Mouse (Mus musculus) midbrain, embryonic 16.5 days (tissue): ENCODE measurements around the gene H2-Eb1. TPM values are rescaled to one million over a fixed set of nuclear protein-coding genes. Genes with fewer than 3 reads are reported as not detected.
A peak's percentile ranks its signal among the peaks of the same experiment; 100 is the strongest.

Source experiments
- ATAC-seq: fragments of 200-750 bp; cut with Nextera tagmentation; 2 replicates; pipeline ENCODE4 v1.8.0; 2017; ENCODE audit warnings: moderate TSS enrichment
- H3K27ac ChIP-seq: fragments of 300-500 bp; sonication (generic); 2 replicates; pipeline ENCODE4 v1.5.1; 2014; ENCODE audit warnings: mild to moderate bottlenecking, low read length, mixed read lengths
- H3K27me3 ChIP-seq: fragments of 300-500 bp; sonication (generic); 2 replicates; pipeline ENCODE4 v1.6.1; 2014; ENCODE audit warnings: low read depth, low read length, mixed read lengths; ENCODE audit not compliant: control insufficient read depth, insufficient read depth
- H3K36me3 ChIP-seq: fragments of 300-500 bp; sonication (generic); 2 replicates; pipeline ENCODE4 v1.6.1; 2014; ENCODE audit warnings: mild to moderate bottlenecking, low read length, moderate library complexity, mixed read lengths; ENCODE audit not compliant: control insufficient read depth, insufficient read depth
- H3K4me1 ChIP-seq: fragments of 300-500 bp; sonication (generic); 2 replicates; pipeline ENCODE4 v1.6.1; 2014; ENCODE audit warnings: mild to moderate bottlenecking, low read length, mixed read lengths; ENCODE audit not compliant: control insufficient read depth, insufficient read depth
- H3K4me2 ChIP-seq: fragments of 300-500 bp; sonication (generic); 2 replicates; pipeline ENCODE4 v1.6.1; 2014; ENCODE audit warnings: mild to moderate bottlenecking, low read length, mixed read lengths
- H3K4me3 ChIP-seq: fragments of 300-500 bp; sonication (generic); 2 replicates; pipeline ENCODE4 v1.5.1; 2014; ENCODE audit warnings: low read depth, mild to moderate bottlenecking, low read length, moderate library complexity, mixed read lengths
- H3K9ac ChIP-seq: fragments of 300-500 bp; sonication (generic); 2 replicates; pipeline ENCODE4 v1.6.1; 2014; ENCODE audit warnings: low read depth, low read length, mixed read lengths
- H3K9me3 ChIP-seq: fragments of 300-500 bp; sonication (generic); replicated peaks from 2 replicates; pipeline ENCODE4 v1.6.1; 2014; ENCODE audit warnings: mild to moderate bottlenecking, low read length, mixed read lengths; ENCODE audit not compliant: control insufficient read depth, poor library complexity, severe bottlenecking
- WGBS: fragments of 180-500 bp; shearing (Covaris S2); extraction: QIAGEN DNeasy Blood & Tissue Kit; methylation state at CpG from one replicate; pipeline ENCODE4 v1.1.7; 2014; 5-methylcytosine and 5-hydroxymethylcytosine counted together
- polyA plus RNA-seq: library from polyadenylated mRNA; unstranded; fragments of >200 nt; fragmentation: Nextera tagmentation; extraction: Ambion mirVana; gene quantifications from 2 replicates; pipeline ENCODE4 v1.2.1, GENCODE M21; 2015

H2-Eb1 gene
- polyA plus RNA-seq, 1 experiment from 2014 or later, result 2.8 TPM

DNA sequence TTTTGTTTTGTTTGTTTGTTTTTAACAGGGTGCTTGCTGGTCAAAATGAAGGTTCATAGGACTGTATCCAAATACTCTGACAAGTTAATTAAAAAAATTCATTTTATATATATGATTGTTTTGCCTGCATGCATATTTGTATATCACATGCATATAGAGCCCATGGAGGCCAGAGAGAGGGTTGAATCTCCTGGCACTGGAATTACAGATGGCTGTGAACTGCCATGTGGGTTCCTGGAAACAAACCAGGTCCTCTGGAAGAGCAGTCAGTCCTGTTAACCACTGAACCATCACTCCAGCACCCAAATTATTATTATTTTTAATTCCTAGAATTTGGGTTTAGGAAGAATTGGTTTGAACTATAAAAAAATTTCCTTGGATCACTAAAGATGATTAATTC, 10.4 kb upstream of the H2-Eb1 start:
- Histone ChIP-seq H3K36me3 (no peaks in the 10 kb centered on the region), H3K9ac (no peak overlapping the region), H3K27me3 (no peaks in the 10 kb centered on the region), H3K4me2 (no peak overlapping the region), H3K4me3 (no peak overlapping the region), H3K4me1 (0 out of 2 replicates have a peak, but pooled peaks cover 2% of the 10 kb centered on the region), H3K27ac (no peak overlapping the region), H3K9me3 (no peaks in the 10 kb centered on the region)
- no peak for ATAC-seq

DNA sequence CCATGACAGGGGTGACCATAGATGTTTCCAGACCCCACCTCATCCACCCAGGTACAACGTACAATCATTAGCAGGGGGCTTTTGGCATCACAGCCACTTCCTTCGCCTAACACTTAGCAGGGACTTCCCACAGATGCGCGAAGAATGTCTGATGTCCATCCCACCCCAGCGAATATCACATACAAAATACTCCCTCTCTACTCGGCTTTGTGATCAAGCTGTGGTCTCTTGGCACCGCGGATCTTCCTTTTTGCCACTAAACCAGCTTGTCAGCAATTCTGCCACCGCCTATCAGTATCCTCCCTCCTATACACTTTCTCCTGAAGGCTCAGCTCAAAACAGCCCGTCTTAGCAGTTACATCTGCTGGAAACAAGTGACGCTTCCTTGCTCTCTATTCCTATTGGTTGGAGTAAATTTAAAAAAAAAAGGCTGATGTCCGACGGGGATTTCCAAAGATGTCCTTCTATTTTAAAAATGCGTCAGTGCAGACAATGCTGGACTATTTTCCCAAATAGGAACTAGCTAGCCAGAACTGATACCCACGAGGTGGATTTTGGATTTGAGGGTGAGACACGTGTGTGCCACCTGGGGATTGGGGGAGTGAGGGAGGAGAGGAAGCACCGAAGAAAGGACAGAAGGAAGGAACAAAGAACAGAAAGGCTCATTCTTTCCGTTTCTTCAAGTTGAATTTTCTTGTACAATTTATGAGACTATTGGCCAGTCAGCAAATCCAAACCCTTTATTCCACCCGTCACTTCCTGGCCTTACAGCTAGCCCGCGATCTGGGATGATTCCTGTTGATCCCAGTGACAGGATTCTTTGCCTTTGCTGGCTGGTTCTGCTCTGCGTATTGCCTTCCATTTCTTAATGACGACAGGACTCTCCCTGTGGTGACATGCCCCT, 9.5 kb upstream of the H2-Eb1 start:
- no peaks in the 10 kb centered on the region for H3K36me3 ChIP-seq
- ATAC-seq, result peak; percentile 90
- peak overlapping the region; percentile 52 for H3K9ac ChIP-seq
- H3K27ac ChIP-seq, result peak overlapping the region; percentile 50
- peak overlapping the region; percentile 41 for H3K4me3 ChIP-seq
- no peaks in the 10 kb centered on the region for H3K9me3 ChIP-seq
- H3K27me3 ChIP-seq, result no peaks in the 10 kb centered on the region
- 18% methylated on average over 23 of the region's 23 CpGs for WGBS
- peak overlapping the region; percentile 44 for H3K4me2 ChIP-seq
- 0 out of 2 replicates have a peak, but pooled peaks cover 2% of the 10 kb centered on the region for H3K4me1 ChIP-seq

DNA sequence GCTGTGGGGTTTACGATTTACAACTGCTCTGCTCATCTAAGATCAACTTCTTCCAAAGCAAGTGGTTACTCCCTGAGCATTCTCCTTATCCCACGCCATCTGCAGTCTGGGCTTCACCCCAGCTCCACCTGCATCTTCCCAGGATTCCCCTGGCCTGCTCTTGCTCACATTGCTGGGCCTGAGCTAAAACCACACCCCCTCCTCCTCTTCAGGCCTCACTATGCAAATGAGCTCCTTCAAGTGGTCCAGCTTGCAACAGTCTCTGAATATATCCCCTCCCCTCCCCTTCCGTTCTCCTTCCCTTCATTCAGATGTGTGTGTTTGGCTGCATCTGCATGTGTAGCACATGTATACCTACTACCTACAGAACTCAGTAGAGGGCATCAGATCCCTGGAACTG, 6.3 kb upstream of the H2-Eb1 start:
- Histone ChIP-seq H3K9me3 (no peaks in the 10 kb centered on the region), H3K4me2 (no peak overlapping the region), H3K9ac (no peak overlapping the region), H3K36me3 (no peaks in the 10 kb centered on the region), H3K4me3 (no peak overlapping the region), H3K27ac (no peak overlapping the region), H3K27me3 (no peaks in the 10 kb centered on the region), H3K4me1 (0 out of 2 replicates have a peak, but pooled peaks cover 2% of the 10 kb centered on the region)
- ATAC-seq, result no peak
- 69% methylated on average over 3 of the region's 3 CpGs for WGBS

DNA sequence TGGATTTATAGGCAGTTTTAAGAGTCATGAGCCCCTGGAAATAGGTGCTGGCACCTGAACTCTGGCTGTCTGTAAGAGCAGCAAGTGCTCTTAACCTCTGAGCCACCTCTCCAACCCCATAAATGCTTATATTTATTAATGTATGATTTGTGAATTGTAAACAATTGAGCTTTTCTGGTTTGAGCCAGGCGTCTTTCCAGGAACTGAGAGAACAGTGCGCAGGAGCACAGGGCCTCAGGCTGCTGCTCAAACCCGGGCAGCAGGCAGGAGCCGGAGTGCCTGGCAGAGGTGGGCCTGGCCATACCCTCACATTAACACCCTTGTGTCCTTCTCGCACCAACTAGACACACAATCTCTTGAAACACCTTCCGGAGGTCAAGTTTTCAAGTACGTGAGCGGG, 5.6 kb upstream of the H2-Eb1 start:
- no peak overlapping the region for H3K9ac ChIP-seq
- H3K9me3 ChIP-seq, result no peaks in the 10 kb centered on the region
- H3K36me3 ChIP-seq, result no peaks in the 10 kb centered on the region
- H3K27ac ChIP-seq, result no peak overlapping the region
- 0 out of 2 replicates have a peak, but pooled peaks cover 2% of the 10 kb centered on the region for H3K4me1 ChIP-seq
- 91% methylated on average over 8 of the region's 8 CpGs for WGBS
- ATAC-seq, result no peak
- no peak overlapping the region for H3K4me2 ChIP-seq
- H3K4me3 ChIP-seq, result no peak overlapping the region
- H3K27me3 ChIP-seq, result no peaks in the 10 kb centered on the region

DNA sequence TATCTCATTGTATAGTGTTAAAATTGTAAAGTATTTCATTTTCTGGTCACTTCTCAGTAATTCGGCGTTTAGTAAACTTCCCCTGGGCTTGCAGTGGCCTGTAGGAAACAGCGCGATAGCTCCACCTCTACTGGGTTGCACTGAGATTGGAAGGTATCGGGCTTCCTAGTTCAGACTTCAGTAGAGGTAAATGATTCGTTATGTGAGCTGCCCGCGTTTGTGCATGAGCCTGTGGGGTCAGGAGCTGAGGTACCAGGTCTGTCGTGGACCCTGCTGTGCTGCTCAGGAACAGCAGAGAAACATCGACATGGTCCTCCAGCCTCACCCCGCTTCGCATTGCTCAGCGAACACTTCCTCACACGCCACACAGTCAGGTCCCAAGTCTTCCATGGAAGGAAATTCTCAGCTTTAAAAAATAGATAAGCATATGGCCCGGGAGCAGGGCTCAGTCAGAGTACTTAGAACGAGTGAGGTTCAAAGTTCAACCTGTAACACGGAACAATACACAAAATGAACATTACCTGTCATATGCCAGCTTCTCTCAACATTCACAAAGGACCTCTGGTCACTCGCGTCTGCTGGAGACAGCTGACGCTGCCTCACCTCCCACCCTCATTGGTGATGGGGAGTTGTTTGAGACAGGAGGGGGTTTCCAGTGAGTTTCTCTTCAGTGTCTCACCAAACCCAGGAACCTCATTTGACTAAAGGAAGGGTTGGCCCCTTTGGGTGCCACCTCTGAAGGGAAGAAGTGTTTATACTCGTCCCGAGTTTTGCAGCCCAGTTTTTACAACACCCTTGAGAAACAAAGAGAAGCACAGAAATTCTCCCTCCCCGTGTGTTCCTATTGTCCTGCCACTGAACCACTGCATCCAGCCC, 4.7 kb upstream of the H2-Eb1 start:
- Histone ChIP-seq H3K4me2 (no peak overlapping the region), H3K4me3 (no peak overlapping the region), H3K27ac (no peak overlapping the region), H3K27me3 (no peaks in the 10 kb centered on the region), H3K36me3 (no peaks in the 10 kb centered on the region), H3K9me3 (no peaks in the 10 kb centered on the region), H3K4me1 (0 out of 2 replicates have a peak, but pooled peaks cover 2% of the 10 kb centered on the region), H3K9ac (no peak overlapping the region)
- 79% methylated on average over 23 of the region's 23 CpGs for WGBS
- ATAC-seq, result no peak

DNA sequence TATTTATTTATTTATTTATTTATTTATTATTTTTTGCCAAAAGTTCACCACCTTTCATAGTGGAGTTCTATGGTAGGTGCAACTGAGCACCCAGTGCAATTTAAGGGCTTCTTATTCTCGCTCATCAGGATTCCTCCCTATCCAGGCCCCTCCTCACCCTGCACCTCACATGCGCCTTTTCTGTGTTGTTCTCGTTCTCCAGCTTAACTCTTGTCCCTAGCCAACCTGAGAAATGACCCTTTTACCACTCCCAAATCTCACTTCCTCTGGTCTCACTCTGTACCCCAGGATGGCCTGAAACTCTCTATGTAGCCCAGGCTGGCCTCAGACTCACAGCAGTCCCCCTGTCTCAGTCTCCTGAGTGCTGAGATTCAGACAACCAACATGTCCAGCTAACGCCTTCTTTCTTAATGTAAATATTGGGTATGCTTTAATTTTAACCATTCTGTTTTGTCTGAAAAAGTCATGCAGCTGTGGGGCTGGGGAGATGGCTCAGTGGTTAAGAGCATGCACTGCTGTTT, 3.9 kb upstream of the H2-Eb1 start:
- no peak overlapping the region for H3K9ac ChIP-seq
- H3K4me1 ChIP-seq, result no peaks in the 10 kb centered on the region
- no peak overlapping the region for H3K27ac ChIP-seq
- H3K4me3 ChIP-seq, result no peak overlapping the region
- no peaks in the 10 kb centered on the region for H3K27me3 ChIP-seq
- 93% methylated on average over 4 of the region's 4 CpGs for WGBS
- ATAC-seq, result no peak
- no peaks in the 10 kb centered on the region for H3K9me3 ChIP-seq
- no peaks in the 10 kb centered on the region for H3K36me3 ChIP-seq
- no peak overlapping the region for H3K4me2 ChIP-seq

DNA sequence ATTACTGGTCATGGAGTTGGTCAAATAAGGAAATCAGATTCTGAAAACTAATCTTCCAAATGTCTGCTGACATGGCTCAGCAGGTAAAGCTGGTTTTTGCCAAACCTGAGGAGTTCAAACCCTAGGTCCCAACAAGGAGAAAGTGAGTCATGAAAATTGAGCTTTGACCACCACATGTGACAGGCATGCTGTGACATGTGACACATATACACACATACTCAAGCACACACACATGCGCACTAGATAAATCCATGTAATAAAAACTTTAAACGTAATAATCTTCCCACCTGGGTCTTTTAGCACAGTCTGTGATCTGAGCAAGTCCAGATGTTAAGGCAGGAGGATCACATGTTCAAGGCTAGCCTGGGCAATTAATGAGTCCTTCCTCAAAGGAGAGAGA, 1.9 kb upstream of the H2-Eb1 start:
- H3K9ac ChIP-seq, result no peak overlapping the region
- no peak overlapping the region for H3K27ac ChIP-seq
- no peaks in the 10 kb centered on the region for H3K36me3 ChIP-seq
- no peak overlapping the region for H3K4me3 ChIP-seq
- H3K9me3 ChIP-seq, result no peaks in the 10 kb centered on the region
- H3K27me3 ChIP-seq, result no peaks in the 10 kb centered on the region
- no peaks in the 10 kb centered on the region for H3K4me1 ChIP-seq
- WGBS, result 91% methylated on average over 2 of the region's 2 CpGs
- ATAC-seq, result no peak
- H3K4me2 ChIP-seq, result no peak overlapping the region

DNA sequence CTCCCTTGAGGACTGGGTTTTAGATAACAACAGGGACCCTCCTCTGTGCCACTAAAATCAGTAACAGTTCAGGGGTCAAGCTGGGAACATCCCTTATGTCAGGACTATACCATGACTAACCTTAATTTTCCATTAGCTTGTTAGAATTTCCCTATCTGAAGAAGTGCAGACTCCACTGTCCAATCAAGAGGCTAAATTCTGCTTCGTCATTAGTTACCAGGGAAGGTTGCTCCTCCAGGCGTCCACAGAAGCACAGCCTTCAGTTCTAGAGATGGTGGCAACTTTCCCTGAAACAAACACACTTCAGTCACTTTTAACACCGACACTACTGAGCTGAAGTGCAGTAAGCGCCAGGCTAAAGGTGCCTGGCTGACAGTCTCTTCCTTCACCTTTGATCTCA, 916 bp upstream of the H2-Eb1 start:
- peak; percentile 23; the same call in 1 of the 2 replicates for ATAC-seq
- 32% methylated on average over 4 of the region's 4 CpGs for WGBS
- Histone ChIP-seq H3K9ac (no peak overlapping the region), H3K4me3 (no peak overlapping the region), H3K4me1 (0 out of 2 replicates have a peak, but pooled peaks cover 3% of the 10 kb centered on the region), H3K36me3 (no peaks in the 10 kb centered on the region), H3K9me3 (no peaks in the 10 kb centered on the region), H3K27ac (no peak overlapping the region), H3K27me3 (no peaks in the 10 kb centered on the region), H3K4me2 (no peak overlapping the region)
